Mouse (Mus musculus): ENCODE data around the gene Tcp1. TPM values are rescaled to one million over a fixed set of nuclear protein-coding genes. Genes with fewer than 3 reads are reported as not detected.
"Not testable (repeated sequence)": the region's sequence is repeated elsewhere in the genome, so short reads cannot be mapped to it uniquely, and the experiment has no call there.

Gene Tcp1
- polyA plus RNA-seq, 1 experiment: 188 TPM

DNA sequence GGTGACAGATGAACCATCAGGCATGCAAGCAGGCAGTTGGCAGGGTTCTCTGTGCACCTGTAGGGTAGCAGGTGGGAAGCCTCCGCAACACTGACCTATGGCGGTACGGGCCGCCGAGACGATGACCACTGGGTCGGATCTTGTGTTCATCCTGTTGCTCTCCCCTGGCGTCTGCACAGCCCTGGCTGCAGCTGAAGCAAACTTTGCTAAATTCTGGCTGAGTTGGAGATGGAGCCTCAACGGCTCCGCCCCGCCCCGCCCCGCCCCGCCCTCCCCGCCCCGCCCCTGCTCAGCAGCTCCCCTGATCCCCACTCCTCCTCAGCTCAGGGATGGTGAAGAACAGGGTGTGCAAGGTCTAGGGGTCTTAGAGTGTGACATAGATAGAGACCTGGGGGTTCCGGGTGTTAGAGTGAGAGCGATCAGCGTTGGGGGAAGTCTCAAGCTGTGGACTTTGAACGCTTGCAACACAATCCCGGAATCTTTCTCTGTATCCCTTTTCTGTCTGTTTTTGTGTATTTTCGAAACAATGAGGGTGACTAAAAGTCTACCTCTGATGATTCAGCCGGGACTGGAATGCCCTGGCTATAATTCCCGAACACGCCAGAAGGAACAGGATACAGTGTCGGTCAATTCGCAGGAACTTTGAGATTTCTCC lies 24.8 kb downstream of the Tcp1 start, which contains the start of gene Acat3:
Gene Acat3, minus strand, starts transcription at position 450 of the 655 bp plus-strand sequence.
- WGBS: 11% methylated on average over 27 of the region's 27 CpGs
- Histone ChIP-seq H3K4me1 (ENCODE audit: control insufficient read depth, insufficient read depth, low read length) (peaks cover 2% of the 10 kb centered on the region; the same call in 1 of the 2 replicates), H3K27ac (ENCODE audit: control insufficient read depth, insufficient read depth, low read depth, low read length, poor library complexity) (no peak within 1 kb of the TSS), H3K4me3 (replicated peaks; ENCODE audit: control insufficient read depth, low read depth, low read length) (peak within 1 kb of the TSS; percentile 29)
- TF ChIP-seq CTCF (IDR thresholded peaks at IDR 0.05; ENCODE audit: control insufficient read depth, insufficient read depth, low read length) (no peak), POLR2A (IDR thresholded peaks at IDR 0.05; ENCODE audit: borderline replicate concordance, control insufficient read depth, low read depth, low read length) (no peak)

DNA sequence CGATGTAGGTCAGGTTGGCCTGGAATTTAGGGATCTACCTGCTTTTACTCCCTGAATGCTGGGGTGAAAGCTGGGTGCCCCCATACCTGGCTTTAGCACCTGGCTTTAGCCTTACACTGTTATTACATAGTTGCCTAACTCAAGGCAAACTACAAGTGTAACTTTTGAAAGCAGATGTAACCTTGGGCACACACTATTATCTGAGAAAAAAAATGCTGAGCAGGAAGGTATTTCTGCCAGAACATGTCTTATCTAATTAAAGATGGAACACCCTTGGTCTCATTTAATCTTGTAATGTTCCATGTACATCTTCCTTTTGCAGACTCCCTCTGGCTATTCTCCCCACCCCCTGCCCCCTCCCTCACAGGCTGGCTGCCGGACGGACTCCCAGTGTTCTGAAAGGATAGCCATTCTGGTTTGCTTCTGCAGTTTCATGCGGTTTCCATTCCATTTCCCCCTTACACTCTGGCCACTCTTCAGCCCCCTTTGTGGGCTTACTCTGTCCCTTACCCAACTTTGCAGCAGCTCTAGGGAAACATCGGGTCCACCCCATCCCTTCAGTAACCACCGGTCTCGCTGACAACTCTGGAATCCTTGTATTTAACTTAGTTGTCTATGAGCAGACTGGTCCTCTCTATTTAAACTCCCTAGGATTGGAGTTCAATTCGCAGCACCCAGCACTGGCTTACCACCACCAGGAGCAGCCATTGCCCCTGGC lies 26.2 kb downstream of the Tcp1 start:
- H3K27ac ChIP-seq (ENCODE audit: control insufficient read depth, insufficient read depth, low read depth, low read length, poor library complexity): no peak overlapping the region
- H3K4me1 ChIP-seq (ENCODE audit: control insufficient read depth, insufficient read depth, low read length): peaks cover 2% of the 10 kb centered on the region; the same call in 1 of the 2 replicates
- H3K4me3 ChIP-seq (replicated peaks; ENCODE audit: control insufficient read depth, low read depth, low read length): no peak overlapping the region
- no peak for TF ChIP-seq POLR2A (IDR thresholded peaks at IDR 0.05; ENCODE audit: borderline replicate concordance, control insufficient read depth, low read depth, low read length)
- TF ChIP-seq CTCF (IDR thresholded peaks at IDR 0.05; ENCODE audit: control insufficient read depth, insufficient read depth, low read length): no peak
- WGBS: 67% methylated on average over 8 of the region's 8 CpGs

DNA sequence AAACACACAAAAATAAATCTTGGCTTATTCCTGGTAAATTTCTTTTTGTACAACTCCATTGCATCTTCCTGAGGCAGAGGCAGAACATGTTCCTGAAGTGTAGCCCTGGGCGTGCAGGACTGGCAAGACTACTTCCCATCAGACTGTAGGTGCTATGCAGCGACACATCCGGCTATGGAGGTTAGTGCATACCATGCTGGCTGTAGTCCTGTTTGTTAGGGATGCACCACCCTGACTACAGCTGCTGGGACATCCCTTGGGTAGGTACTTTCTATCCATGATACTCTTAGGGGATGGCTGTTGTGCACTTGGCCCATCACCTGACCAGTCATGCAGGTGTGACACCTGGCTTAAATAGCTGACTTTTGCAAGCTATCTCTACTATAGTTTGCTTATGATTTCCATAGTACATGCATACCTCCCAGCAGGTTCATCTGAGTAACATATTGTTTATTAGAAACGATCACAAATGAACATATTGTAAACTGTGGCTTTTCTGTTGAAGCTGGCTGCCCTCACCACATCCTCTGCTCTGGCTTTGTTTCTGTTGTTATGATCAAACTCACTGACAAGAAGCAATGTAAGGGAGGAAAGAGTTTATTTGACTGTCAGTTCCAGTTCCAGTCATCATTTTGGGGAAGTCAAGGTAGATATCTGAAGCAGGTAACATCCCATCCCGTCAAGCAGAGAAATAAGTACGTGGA lies 27.1 kb downstream of the Tcp1 start:
- no peak overlapping the region for H3K27ac ChIP-seq (ENCODE audit: control insufficient read depth, insufficient read depth, low read depth, low read length, poor library complexity)
- TF ChIP-seq CTCF (IDR thresholded peaks at IDR 0.05; ENCODE audit: control insufficient read depth, insufficient read depth, low read length) (no peak), POLR2A (IDR thresholded peaks at IDR 0.05; ENCODE audit: borderline replicate concordance, control insufficient read depth, low read depth, low read length) (no peak)
- WGBS: 85% methylated on average over 6 of the region's 6 CpGs
- no peak overlapping the region for H3K4me3 ChIP-seq (replicated peaks; ENCODE audit: control insufficient read depth, low read depth, low read length)
- peaks cover 2% of the 10 kb centered on the region; the same call in 1 of the 2 replicates for H3K4me1 ChIP-seq (ENCODE audit: control insufficient read depth, insufficient read depth, low read length)

DNA sequence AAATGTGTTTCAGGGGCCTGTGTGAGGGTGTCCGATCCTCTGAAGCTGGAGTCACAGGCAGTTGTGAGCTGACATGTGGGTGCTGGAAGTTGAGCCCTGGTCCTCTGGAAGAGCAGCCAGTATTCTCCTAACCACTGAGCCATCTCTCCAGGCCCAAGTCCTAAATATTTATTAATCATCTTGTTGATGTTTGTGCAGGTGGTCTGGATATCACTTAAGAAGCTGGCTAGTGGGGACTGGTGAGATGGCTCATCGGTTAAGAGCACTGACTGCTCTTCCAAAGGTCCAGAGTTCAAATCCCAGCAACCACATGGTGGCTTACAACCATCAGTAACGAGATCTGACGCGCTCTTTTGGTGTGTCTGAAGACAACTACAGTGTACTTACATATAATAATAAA lies 34.2 kb downstream of the Tcp1 start:
- TF ChIP-seq CTCF (IDR thresholded peaks at IDR 0.05; ENCODE audit: control insufficient read depth, insufficient read depth, low read length) (no peak), POLR2A (IDR thresholded peaks at IDR 0.05; ENCODE audit: borderline replicate concordance, control insufficient read depth, low read depth, low read length) (no peak)
- Histone ChIP-seq H3K4me1 (ENCODE audit: control insufficient read depth, insufficient read depth, low read length) (no peaks in the 10 kb centered on the region; the same call in 1 of the 2 replicates), H3K4me3 (replicated peaks; ENCODE audit: control insufficient read depth, low read depth, low read length) (no peak overlapping the region), H3K27ac (ENCODE audit: control insufficient read depth, insufficient read depth, low read depth, low read length, poor library complexity) (no peak overlapping the region)
- 92% methylated on average over 5 of the region's 5 CpGs for WGBS

DNA sequence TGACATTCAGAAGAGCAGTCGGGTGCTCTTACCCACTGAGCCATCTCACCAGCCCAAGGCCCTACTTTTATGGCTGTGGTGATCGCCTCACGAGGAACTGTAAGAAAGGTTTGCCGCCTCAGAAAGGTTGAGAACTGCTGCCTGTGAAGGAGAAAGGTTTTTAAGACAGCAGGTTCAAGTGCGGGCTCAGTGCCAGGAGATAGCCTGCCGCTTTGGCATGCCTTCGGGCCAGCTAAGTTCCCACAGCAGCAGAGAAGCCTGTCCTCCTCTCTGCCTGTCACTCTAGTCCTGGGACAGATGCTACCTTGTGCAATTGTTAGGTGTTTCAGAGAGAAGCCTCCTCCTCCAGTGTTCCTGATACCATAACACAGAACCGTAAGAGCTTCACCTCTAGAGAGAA lies 41.2 kb downstream of the Tcp1 start:
- Histone ChIP-seq H3K4me1 (ENCODE audit: control insufficient read depth, insufficient read depth, low read length) (no peaks in the 10 kb centered on the region; the same call in 1 of the 2 replicates), H3K27ac (ENCODE audit: control insufficient read depth, insufficient read depth, low read depth, low read length, poor library complexity) (no peak overlapping the region), H3K4me3 (replicated peaks; ENCODE audit: control insufficient read depth, low read depth, low read length) (no peak overlapping the region)
- TF ChIP-seq CTCF (IDR thresholded peaks at IDR 0.05; ENCODE audit: control insufficient read depth, insufficient read depth, low read length): no peak
- TF ChIP-seq POLR2A (IDR thresholded peaks at IDR 0.05; ENCODE audit: borderline replicate concordance, control insufficient read depth, low read depth, low read length): no peak
- 88% methylated on average over 8 of the region's 8 CpGs for WGBS

DNA sequence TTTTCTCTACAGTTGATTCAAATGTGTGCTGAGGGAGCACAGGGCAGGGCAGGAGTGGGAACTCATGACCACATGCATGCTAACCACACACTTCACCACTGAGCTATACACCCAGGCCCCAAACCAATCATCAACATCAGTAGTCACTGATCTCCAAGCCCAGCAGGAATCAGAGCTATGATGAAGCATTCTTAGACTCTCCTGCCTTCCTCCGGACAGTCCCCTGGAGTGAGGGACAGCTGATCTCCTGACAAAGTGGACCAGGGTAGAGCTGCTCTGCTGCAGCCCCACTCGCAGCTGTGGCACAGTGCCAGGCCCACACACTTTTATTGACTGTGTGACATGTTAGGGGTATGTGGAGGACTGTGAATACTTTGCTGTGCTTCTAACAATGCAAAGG lies 43.9 kb downstream of the Tcp1 start:
- H3K4me1 ChIP-seq (ENCODE audit: control insufficient read depth, insufficient read depth, low read length); H3K27ac ChIP-seq (ENCODE audit: control insufficient read depth, insufficient read depth, low read depth, low read length, poor library complexity); H3K4me3 ChIP-seq (replicated peaks; ENCODE audit: control insufficient read depth, low read depth, low read length): not testable (repeated sequence)
- 44% methylated on average over 1 of the region's 2 CpGs for WGBS

DNA sequence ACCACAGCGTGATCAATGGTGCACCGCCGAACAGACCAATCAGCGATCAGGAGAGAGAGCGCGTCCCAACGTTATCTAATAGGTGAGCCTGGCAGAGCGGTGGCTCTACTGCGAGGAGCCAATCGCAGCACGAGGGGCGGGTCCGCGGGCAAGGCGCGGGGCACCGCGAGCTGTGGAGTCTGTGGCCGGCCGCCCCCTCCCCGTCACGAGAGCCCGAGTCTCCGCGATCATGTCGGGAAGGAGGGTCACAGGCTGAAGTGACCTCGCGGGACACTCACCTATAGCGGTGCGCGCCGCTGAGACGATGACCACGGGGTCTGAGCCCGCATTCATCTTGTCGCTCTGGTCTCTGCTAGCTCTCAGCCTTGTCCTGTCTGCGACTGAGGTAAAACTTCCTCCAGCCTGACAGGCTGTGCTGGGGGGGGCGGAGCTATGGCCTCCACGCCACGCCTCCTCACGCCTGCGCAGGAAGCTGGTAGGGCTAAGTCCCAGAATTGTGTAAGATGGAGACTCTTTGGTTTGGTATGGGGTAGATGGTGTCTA lies 44.9 kb downstream of the Tcp1 start, which contains the start of gene Acat2:
Gene Acat2, minus strand, starts transcription at position 417 of the 543 bp plus-strand sequence.
- 0% methylated on average over 42 of the region's 42 CpGs for WGBS
- Histone ChIP-seq H3K4me1 (ENCODE audit: control insufficient read depth, insufficient read depth, low read length) (no peaks in the 10 kb centered on the region; the same call in 1 of the 2 replicates), H3K4me3 (replicated peaks; ENCODE audit: control insufficient read depth, low read depth, low read length) (peak within 1 kb of the TSS; percentile 92), H3K27ac (ENCODE audit: control insufficient read depth, insufficient read depth, low read depth, low read length, poor library complexity) (peak within 1 kb of the TSS; percentile 70)
- peak; percentile 94 for TF ChIP-seq POLR2A (IDR thresholded peaks at IDR 0.05; ENCODE audit: borderline replicate concordance, control insufficient read depth, low read depth, low read length)
- TF ChIP-seq CTCF (IDR thresholded peaks at IDR 0.05; ENCODE audit: control insufficient read depth, insufficient read depth, low read length): peak; percentile 6; the same call in 1 of the 2 replicates

DNA sequence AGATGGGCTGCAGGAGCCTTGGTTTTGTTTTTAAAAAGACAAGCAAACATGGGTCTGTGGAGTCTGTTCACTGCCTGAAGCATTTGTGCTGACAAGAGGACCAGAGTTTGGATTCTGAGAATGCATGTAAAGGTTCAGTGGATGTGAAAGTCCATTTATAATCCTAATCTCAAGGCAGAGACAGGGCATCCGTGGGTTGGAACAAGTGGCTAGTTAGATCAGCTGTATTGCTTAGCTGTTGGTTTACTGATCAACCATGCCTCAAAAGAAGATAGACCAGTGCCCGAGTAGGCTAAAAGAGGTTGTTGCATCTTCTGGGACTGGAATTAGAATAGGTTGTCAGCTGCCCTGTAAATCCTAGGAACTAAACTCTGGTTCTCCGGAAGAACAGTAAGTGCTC lies 48.0 kb downstream of the Tcp1 start:
- Histone ChIP-seq H3K27ac (ENCODE audit: control insufficient read depth, insufficient read depth, low read depth, low read length, poor library complexity) (no peak overlapping the region), H3K4me3 (replicated peaks; ENCODE audit: control insufficient read depth, low read depth, low read length) (no peak overlapping the region), H3K4me1 (ENCODE audit: control insufficient read depth, insufficient read depth, low read length) (no peaks in the 10 kb centered on the region; the same call in 1 of the 2 replicates)
- TF ChIP-seq CTCF (IDR thresholded peaks at IDR 0.05; ENCODE audit: control insufficient read depth, insufficient read depth, low read length): no peak
- no peak for TF ChIP-seq POLR2A (IDR thresholded peaks at IDR 0.05; ENCODE audit: borderline replicate concordance, control insufficient read depth, low read depth, low read length)
- WGBS: 85% methylated on average over 3 of the region's 3 CpGs
